Mouse (Mus musculus) small intestine, adult 2 months (tissue): ENCODE results near the gene Tcte1. TPM values are rescaled to one million over a fixed set of nuclear protein-coding genes. Genes with fewer than 3 reads are reported as not detected.

Experiments
- H3K27ac ChIP-seq: fragments of 200-500 bp; 2 replicates; pipeline ENCODE4 v1.5.1; 2012; ENCODE audit warnings: low read depth, low read length, control low read depth, inconsistent platforms; ENCODE audit not compliant: insufficient read depth
- H3K27me3 ChIP-seq: fragments of 200-500 bp; 2 replicates; pipeline ENCODE4 v1.6.1; 2012; ENCODE audit warnings: mild to moderate bottlenecking, moderate library complexity, low read length, inconsistent platforms; ENCODE audit not compliant: control insufficient read depth, insufficient read depth
- H3K36me3 ChIP-seq: fragments of 200-500 bp; 2 replicates; pipeline ENCODE4 v1.6.1; 2012; ENCODE audit warnings: mild to moderate bottlenecking, low read length, control low read depth, inconsistent platforms; ENCODE audit not compliant: control insufficient read depth, insufficient read depth
- H3K4me1 ChIP-seq: fragments of 200-500 bp; 2 replicates; pipeline ENCODE4 v1.6.1; 2012; ENCODE audit warnings: low read length, inconsistent platforms, mixed read lengths; ENCODE audit not compliant: control insufficient read depth, insufficient read depth, insufficient read length
- H3K4me3 ChIP-seq: fragments of 200-500 bp; 2 replicates; pipeline ENCODE4 v1.5.1; 2012; ENCODE audit warnings: low read depth, mild to moderate bottlenecking, control low read depth, inconsistent platforms, low read length, moderate library complexity
- CTCF ChIP-seq: fragments of 200-500 bp; IDR thresholded peaks from 2 replicates; pipeline ENCODE4 v1.5.1; 2012; ENCODE audit warnings: low read depth, mild to moderate bottlenecking, control low read depth, inconsistent platforms, low read length, moderate library complexity, mixed read lengths; ENCODE audit not compliant: insufficient replicate concordance, insufficient read length; ENCODE audit errors: extremely low read depth
- POLR2A ChIP-seq: fragments of 200-500 bp; IDR thresholded peaks from 2 replicates; pipeline ENCODE4 v1.6.1; 2012; ENCODE audit warnings: low read depth, mild to moderate bottlenecking, control low read depth, inconsistent platforms, low read length, moderate library complexity
- WGBS: fragments of 180-500 bp; shearing (Covaris S2); methylation state at CpG from one replicate; pipeline ENCODE4 v1.1.7; 2018; 5-methylcytosine and 5-hydroxymethylcytosine counted together
- polyA plus RNA-seq: library from polyadenylated mRNA; depleted of rRNA; stranded (reverse); fragments of >200 nt; gene quantifications from 2 replicates; pipeline ENCODE4 v1.2.3, GENCODE M21; 2012

Tcte1 gene
- polyA plus RNA-seq, 1 experiment: 0.04 TPM

DNA sequence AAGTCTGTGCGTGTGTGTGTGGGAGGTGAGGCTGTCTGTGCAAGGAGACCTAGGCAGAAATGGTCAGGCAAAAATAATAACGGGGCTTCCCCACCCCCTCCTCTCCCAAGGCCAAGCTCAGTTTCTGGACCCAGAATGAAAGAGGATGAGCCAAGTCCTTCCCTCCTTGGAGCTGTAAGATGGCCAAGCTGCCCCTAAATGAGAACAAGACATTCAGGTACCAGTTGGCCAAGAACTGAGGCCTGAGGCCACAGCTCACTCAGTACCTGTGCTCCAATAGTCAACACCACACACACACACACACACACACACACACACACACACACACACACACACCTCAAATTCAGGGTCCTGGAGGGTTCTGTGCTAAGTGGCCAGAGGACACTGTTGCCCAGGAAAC lies 19.5 kb downstream of the Tcte1 start:
- Histone ChIP-seq H3K4me3 (no peak overlapping the region), H3K36me3 (no peaks in the 10 kb centered on the region), H3K27me3 (peaks cover 40% of the 10 kb centered on the region), H3K4me1 (peaks cover 6% of the 10 kb centered on the region; the same call in 1 of the 2 replicates), H3K27ac (no peak overlapping the region)
- TF ChIP-seq CTCF: no peak
- no peak for TF ChIP-seq POLR2A
- 67% methylated on average over 2 of the region's 2 CpGs for WGBS

- H3K27ac ChIP-seq: no peak overlapping the region
- TF ChIP-seq POLR2A (no peak), CTCF (no peak)
- no peaks in the 10 kb centered on the region for H3K36me3 ChIP-seq
- WGBS: 31% methylated on average over 1 of the region's 1 CpGs
- H3K27me3 ChIP-seq: peaks cover 44% of the 10 kb centered on the region
- H3K4me3 ChIP-seq: no peak overlapping the region
- H3K4me1 ChIP-seq: peaks cover 6% of the 10 kb centered on the region; the same call in 1 of the 2 replicates
Measured at GRCm38 (mm10) chr17:45543115-45543514, 19.9 kb downstream of the Tcte1 start.

DNA sequence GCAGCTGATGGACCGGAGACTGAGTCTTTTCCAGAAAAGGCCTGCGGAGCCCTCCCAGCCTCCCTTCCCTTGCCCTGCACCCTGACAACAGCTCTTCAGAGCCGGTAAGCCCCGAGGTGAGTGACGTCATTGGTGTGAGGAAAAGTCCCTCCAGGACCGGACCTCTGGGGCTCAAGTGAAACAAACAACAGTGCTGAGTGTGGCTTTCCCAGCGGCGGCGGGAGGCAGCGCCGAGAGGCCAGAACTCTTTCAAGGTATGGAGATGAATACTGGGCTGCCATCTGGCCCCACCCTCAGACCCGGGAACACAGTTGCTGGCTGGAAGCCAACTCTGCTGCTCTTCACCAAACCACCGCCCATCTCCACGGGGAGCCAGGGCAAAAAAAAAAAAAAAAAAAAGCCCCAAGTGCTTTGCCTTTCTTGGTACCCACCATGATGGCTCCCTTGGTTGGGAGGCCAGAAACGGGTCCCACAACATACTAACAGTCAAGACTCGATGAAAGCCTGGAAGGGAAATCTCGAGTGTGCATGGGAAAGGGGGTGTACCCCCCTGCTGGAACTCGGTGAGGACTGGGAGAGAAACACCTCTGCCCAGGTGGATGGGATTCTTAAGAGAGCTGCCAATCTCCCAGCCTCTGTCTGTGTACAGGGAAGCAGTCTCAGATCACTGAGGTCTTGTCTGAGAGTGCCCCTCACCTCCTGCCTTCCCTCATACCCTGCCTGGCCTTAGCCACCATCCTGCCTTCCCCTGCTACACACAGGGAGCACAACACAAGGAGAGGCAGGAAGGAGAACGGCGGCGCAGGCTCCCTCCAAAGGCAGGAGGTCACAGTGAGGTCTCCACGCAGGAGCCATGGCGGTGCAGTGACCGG lies 21.0 kb downstream of the Tcte1 start:
- H3K4me1 ChIP-seq: peaks cover 6% of the 10 kb centered on the region; the same call in 1 of the 2 replicates
- H3K36me3 ChIP-seq: no peaks in the 10 kb centered on the region
- TF ChIP-seq POLR2A: no peak
- no peak for TF ChIP-seq CTCF
- 16% methylated on average over 24 of the region's 24 CpGs for WGBS
- H3K27me3 ChIP-seq: peaks cover 53% of the 10 kb centered on the region
- no peak overlapping the region for H3K27ac ChIP-seq
- no peak overlapping the region for H3K4me3 ChIP-seq

DNA sequence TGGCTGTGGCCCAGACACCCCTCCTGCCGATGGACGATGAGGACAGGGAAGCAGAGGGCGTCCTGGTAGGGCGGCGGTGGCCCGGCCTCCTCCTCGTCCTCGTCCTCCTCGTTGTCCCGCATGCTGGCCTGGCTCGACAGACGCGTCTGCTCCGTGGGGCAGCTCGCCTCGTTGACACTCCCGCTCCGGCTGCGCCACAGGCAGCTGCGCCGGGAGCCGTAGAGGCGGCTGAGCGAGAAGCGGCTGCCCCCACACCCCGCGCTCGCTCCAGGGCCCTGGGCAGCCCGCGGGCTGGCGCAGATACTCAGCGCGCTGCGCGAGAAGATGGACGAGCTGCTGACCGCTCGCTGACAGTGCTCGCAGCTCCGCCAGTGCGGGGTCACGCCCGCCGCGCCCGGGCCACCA lies 21.6 kb downstream of the Tcte1 start:
- Histone ChIP-seq H3K27me3 (peaks cover 59% of the 10 kb centered on the region), H3K4me1 (peaks cover 6% of the 10 kb centered on the region; the same call in 1 of the 2 replicates), H3K36me3 (no peaks in the 10 kb centered on the region), H3K4me3 (no peak overlapping the region), H3K27ac (no peak overlapping the region)
- WGBS: 22% methylated on average over 46 of the region's 46 CpGs
- TF ChIP-seq POLR2A: no peak
- TF ChIP-seq CTCF: no peak

DNA sequence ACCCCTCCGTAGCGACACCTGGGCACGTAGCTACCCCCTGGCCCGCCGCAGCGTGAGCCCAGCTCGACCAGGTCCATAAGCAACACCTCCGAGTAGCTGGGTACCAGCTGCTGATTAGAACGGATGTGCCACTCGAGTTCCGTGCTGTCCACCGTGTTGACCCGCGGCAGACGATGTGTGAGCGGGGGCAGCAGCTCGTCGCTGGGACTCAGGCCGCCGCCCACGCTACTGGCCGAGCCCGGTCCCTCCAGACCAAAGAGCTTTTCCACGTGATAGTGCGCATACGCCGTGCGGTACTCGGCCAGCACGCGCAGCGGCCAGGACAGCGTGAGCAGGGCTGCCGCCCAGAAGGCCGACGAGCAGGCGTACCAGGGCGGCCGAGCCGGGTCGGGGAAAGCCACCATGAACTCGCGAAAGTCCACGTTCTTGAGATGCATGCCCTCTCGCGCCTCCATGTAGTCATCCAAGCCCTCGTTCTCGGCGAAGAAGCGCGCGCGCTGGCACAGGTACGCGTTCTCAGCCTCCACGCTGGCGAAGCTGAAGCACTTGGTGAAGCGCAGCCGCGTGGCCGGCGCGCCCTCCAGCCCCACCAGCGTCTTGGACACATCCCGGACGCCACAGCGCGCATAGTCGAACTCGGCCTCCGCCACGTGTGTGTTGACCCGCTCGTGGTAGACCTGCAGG lies 22.2 kb downstream of the Tcte1 start:
- H3K27me3 ChIP-seq: peaks cover 64% of the 10 kb centered on the region
- no peak for TF ChIP-seq POLR2A
- TF ChIP-seq CTCF: no peak
- 22% methylated on average over 74 of the region's 74 CpGs for WGBS

GRCm38 (mm10) chr17:45546941-45547340 lies 23.7 kb downstream of the Tcte1 start:
- Histone ChIP-seq H3K36me3 (no peaks in the 10 kb centered on the region), H3K27ac (no peak overlapping the region), H3K4me1 (peaks cover 6% of the 10 kb centered on the region), H3K4me3 (no peak overlapping the region), H3K27me3 (peaks cover 74% of the 10 kb centered on the region)
- WGBS: 77% methylated on average over 16 of the region's 16 CpGs
- no peak for TF ChIP-seq CTCF
- TF ChIP-seq POLR2A: no peak

More for the DNA sequence above, 22.2 kb downstream of the Tcte1 start:
- Histone ChIP-seq H3K27ac (no peak overlapping the region), H3K36me3 (no peaks in the 10 kb centered on the region), H3K4me3 (no peak overlapping the region; the same call in 1 of the 2 replicates), H3K4me1 (peaks cover 6% of the 10 kb centered on the region; the same call in 1 of the 2 replicates)

DNA sequence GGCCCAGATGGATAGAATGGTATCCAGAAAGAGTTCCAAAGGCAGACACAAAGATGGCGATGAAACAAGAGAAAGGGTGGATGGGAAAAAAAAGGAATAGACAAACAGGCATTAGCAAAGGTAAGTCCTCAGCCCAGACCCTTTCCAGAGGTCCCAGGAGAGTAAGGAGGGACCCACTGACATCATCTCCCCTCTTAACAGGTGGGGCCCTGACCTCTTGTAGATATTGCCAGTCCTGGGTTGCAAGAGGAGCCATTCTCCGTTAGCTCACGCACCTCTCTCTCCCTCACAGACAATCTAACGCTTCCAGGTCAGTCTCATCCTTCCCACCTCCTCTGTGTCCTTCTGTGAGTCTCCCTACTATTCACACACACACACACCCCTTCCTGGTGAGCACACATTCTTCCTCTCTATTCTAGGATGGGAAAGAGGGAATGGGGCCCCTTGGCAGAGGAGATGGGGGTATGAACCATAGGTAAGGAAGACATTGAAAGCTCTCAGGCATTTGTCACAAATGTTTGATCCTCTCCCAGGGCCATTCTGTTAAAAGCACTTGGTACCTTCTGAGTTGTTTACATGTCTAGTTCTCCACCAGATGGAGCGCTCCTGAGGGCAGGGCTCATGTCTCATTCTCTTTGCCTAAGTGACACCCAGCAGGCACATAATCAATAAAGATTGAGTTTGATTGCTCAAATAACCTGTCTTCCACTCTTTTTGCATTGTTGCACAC lies 24.4 kb downstream of the Tcte1 start:
- 71% methylated on average over 5 of the region's 5 CpGs for WGBS
- Histone ChIP-seq H3K27ac (no peak overlapping the region), H3K4me3 (no peak overlapping the region), H3K36me3 (no peaks in the 10 kb centered on the region), H3K27me3 (peaks cover 70% of the 10 kb centered on the region), H3K4me1 (peaks cover 6% of the 10 kb centered on the region)
- no peak for TF ChIP-seq CTCF
